Mouse (Mus musculus): Measurements from ENCODE around the gene Spock2.

The Spock2 gene

DNA sequence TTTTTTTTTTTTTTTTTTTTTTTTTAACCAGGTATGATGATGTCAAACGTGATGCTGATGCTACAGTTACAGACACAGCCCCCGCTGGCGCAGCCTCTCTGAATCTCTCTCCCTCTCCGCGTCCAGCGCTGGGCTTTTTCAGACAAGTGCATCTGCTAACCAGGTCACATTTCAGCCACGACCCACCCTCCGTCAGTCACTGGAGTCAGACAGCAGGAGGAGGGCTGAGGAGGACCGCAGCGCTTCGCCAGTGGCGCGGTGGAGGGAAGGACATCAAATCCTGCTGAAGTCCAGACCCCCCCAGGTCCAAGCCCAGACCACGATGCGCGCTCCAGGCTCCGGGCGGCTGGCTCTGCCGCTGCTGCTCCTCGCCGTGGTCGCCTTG, at the start of gene Spock2:
Spock2 (plus strand) TSS at position 74 of the 385 bp plus-strand sequence.
- peak in 1 of 2 experiments; percentile 27 for DNase-seq (ENCODE audit: low read depth in 2 of 2, low spot score in 2 of 2)

DNA sequence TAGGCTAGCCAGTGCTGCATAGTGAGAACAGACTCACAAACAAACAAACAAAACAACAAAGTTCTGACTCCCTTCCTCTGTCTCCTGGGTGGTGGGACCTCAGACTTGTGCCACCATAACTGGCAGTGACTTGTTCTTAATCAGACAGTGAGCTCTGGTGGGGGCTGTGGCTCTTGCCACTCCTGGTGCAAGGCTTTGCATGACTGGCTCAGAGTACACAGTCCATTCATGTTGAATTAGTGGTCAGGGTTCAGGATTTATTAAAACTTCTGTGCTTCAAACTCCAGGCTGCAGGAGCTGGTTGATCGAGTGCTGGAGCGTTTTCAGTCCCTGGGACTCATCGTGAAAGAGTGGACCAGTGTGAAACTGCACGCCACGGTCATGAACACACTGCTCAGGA, 43.8 kb upstream of the Spock2 start:
- DNase-seq (ENCODE audit: low read depth in 2 of 2, low spot score in 2 of 2): no peak

DNA sequence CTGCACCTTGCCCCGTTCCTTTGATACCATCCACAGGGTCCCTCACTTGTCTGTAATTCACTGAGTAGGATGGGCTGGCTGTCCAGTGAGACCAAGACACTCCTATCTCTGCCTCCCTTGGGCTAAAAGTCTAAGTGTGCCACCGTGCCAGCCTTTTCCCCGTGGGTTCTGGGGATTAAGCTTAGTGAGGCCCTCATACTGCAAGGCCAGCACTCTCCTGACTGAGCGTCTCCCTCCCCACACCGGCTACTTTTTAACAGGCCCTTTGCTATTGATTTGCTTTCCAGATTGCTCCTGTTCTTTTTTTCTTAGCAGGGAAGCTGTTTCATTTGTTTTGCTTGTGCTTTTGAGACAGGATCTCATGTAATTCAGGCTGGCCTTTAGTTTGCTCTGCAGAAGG, 43.1 kb upstream of the Spock2 start:
- no peak for DNase-seq (ENCODE audit: low read depth in 2 of 2, low spot score in 2 of 2)

DNA sequence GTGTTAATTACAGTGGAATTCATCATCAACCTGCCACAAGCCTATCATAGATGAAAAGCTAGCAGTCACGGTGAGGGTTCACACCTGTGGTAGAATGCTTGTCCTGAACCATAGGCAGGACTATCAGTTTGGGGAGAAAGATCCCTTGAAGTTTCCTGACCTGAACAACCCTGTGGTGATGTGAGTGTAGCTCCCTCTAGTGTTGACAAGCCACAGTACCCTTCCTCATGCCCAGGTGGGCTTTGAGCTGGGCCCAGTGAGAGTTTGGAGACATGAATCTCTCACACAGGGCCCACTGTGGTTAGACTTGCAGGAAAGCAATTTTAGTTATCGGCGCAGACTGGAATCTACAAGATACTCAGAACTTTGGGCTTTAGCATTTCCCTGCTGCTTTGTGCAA, 39.5 kb upstream of the Spock2 start:
- peak; percentile 10 to 38 for DNase-seq (ENCODE audit: low read depth in 2 of 2, low spot score in 2 of 2)

DNA sequence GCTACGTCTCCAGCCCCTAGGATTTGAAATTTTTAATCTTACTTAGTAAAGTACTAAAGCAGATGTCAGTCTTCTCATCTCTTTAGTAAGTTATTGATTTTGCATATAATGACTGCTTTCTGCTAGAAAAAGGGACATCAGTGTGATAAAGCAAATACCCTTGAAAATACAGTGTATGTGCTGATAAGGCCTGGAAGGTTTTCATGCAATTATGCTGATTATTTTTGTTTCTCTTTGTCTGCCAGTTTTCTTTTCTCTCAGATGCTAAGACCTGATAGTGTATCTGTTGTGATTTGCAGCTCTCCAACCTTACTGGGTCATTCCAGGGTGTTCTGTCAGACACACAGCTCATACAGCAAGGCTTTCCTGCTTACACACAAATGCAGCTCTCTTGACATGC, 30.9 kb upstream of the Spock2 start:
- no peak for DNase-seq (ENCODE audit: low read depth in 2 of 2, low spot score in 2 of 2)

DNA sequence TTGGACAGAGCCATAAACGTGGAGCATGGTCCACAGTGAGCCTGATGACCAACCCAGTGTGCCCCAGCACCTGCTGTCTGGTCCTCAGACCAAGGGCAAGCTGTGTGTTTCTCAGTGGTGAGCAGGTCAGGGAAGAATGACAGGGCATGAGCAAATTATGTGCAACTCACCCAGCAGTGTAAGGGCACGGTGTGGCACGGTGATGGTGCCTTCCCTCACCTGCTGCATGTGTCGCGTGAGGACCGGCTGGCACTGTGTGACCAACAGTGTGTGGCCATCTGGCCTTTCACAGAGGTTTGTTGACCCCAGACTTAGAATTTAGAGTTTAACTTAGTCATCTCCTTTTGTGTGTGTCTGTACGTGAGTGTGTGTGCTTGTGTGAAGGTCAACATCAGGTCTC, 28.8 kb upstream of the Spock2 start:
- DNase-seq (ENCODE audit: low read depth in 2 of 2, low spot score in 2 of 2): no peak

DNA sequence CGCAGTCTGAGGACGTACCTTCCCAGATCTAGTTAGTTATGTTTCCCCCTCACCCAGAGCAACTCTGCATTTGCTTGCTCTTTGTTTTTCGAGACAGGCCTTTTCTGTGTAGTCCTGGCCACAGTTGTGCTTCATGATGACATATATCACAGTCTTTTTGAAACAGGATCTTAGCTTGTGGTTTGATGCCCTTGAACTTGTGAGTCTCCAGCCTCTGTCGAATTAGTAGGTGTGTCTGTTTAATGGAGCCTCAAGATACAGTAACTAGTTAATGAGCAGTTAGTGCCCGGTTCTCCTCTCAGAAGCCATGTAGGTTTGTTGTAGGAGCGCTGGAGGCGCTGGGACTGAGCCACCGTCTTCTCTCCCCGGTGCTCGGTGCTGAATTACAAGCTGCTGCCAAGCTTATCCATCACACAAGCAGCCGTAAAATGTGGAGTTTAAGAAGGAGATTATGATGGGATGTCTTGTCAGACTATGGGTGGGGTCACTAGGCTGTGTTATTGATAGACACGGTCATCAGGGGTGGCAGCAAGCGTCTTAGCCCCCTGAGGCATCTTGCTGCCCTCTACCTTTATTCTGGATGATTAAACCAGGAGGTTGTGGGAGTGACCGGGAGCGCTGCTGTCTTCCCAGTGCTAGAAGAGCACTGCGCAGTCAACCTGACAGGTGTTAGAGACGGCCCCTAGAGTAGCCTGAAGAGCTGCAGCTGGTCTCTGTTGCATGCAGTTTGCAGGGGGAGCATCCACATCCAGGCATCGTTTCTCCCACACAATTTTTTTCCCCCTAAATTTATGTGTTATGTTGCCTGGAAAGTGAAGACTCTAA, 28.1 kb upstream of the Spock2 start:
- no peak for DNase-seq (ENCODE audit: low read depth in 2 of 2, low spot score in 2 of 2)

DNA sequence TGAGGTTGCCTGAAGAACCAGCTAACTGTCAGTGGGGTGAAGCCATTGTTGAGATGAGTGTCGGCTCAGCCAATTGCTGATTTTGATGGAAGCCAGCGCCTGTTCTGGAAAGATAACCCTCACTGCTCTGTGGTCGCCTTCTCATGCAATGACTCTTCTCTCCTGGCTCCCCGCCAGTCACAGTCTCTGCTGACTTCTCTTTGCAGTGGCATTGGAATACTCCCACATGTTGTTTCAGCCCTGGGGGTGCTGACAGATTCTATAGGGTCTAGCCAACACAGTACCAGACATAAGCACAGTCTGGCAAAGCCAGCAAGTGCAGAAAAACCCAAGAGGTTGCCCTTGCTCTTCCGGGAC, 27.5 kb upstream of the Spock2 start:
- no peak for DNase-seq (ENCODE audit: low read depth in 2 of 2, low spot score in 2 of 2)

DNA sequence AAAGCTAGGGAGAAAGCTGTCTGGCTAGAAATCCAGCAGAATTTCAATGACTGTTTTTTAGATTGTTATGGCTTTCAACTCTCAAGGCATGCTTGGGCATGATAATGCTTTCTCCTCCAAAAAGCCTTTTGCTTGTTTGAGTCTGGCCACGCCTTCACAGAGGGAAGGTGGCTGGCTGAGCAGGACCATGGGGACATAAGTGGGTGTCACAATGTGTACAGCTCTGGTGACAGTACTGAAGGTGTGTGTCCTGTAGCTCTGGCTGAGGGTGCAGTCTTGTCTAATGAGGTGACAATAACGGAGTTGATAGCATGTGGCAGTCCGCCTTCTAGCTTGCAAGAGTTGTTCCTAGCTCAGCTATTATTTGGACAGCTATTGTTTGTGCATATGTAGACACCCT, 25.8 kb upstream of the Spock2 start:
- DNase-seq (ENCODE audit: low read depth in 2 of 2, low spot score in 2 of 2): no peak

DNA sequence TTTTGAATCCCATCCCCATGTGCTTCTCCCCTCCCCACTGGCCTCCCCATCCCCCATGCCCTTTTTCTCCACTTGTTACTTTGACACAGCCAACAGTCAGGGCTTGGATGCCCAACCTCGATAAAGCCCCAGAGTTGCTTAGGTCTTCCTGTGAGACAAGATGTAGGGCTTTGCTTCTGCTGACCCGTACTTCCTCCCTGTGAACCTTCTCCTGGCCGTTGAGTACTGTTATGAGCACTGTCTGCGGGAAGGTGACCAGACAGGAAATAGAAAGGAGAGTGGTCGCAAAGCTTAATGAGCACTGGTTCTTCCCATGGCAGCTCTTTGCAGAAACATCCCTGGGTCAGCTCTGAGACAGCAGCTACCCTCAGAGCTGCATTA, 25.4 kb upstream of the Spock2 start:
- DNase-seq (ENCODE audit: low read depth in 2 of 2, low spot score in 2 of 2): no peak

DNA sequence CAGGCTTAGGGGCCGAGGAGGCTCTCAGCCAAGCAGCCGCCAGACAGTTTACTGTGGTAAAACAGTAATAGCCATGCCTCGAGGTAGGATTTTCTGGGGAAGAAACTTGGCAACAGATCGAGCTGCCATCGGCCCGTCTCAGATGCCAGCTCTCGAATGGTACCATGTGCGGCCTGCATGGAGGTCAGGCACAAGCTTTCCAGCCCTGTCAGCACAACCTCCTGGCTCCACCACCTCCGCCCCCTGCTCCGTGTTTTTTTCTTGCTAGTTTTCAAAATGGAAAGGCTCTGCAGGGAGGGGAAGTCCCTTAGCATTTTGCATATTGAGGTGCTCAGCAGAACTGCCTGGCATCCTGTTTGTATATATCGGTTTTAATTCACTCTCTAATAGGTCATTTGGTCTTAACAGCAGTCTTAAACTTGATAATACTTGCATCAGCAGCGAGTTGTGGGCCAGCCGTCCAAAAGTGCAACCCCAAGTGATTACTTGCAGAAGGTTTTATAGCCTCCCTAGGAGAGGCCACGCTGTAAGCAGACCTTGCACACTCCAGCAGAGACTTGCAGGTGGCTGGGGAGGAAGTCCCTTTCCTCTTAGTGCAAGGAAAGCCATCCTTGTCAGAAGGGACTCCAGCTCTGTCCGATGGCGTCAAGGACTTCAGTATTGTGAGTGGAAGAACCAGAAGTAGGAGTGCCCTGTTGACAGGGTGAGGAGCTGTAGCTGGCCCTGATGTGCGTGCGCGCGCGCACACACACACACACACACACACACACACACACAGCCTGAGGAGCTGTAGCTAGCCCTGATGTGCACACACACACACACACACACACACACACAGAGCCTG, 24.8 kb upstream of the Spock2 start:
- peak in 1 of 2 experiments; percentile 10 for DNase-seq (ENCODE audit: low read depth in 2 of 2, low spot score in 2 of 2)

DNA sequence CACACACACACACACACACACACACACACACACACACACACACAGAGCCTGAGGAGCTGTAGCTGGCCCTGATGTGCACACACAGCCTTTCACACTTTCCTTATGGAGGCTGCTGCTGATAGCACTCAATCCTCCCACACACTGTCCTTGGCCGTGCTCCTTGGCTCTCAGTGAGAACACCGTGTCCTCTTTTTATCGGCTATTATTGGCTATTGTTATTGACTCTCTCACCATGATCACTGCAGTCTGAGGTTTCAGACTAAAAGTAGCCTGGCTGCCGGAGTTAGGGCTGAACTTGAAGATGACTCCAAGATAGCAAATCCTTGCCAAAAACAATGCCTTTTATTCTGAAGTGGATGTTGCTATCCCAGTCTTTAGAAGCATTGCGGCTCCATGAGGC, 24.1 kb upstream of the Spock2 start:
- DNase-seq (ENCODE audit: low read depth in 2 of 2, low spot score in 2 of 2): no peak

DNA sequence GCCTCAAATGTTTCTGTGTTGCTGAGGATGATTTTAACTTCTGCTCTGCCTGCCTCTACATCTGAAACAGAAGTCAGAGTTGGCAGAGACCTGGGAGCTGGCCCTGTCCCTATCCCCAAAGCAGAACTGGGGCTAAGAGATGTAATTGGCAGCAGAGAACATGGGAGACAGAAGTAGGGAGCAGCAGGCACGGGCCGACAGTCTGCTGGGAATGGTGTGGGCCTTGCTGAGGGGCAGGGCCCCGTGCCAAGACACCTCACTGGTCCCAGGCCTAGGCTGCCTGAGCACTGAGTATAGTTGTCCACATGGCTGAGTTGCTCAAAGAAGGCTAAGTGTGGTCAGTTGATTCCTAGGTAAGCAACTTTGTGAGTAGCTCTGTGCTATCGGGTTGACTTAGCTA, 22.0 kb upstream of the Spock2 start:
- no peak for DNase-seq (ENCODE audit: low read depth in 2 of 2, low spot score in 2 of 2)

DNA sequence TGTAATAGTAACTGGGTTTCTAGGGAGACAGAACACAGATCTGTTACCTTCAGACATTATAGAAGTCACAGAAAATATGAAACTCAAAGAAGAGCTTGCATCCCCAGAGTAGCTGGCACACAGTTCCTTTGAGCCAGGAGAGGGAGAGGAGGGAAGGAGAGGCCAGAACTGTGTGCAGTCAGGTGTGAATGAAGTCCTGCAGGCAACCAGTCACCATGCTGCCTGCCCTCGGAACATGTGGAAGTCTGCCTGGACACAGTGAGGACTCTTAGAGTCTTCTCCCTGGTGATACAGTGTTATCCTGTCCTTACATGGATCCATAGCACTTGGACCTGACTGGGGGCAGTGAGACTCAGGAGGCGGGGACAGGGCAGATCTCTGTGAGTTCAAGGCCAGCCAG, 13.7 kb upstream of the Spock2 start:
- DNase-seq (ENCODE audit: low read depth in 2 of 2, low spot score in 2 of 2): no peak

DNA sequence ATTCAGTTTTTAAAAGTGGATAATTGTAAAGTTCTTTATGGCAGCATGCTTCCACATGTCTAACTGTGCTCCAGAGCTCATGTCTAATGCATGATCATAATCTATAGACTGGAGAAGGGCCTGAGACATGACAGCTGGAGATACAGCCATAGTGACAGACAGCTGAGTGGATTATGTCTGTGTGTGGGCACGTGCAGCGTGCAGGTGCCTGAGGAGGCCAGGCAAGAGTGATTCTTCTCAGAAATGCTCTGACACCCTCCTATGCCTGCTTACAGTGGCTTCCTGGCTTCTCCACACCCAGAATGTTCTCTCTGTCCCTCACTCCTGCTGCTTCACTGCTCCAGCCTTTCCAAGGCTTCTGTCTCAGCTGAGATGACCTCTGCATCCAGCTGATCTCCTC, 12.3 kb upstream of the Spock2 start:
- no peak for DNase-seq (ENCODE audit: low read depth in 2 of 2, low spot score in 2 of 2)

DNA sequence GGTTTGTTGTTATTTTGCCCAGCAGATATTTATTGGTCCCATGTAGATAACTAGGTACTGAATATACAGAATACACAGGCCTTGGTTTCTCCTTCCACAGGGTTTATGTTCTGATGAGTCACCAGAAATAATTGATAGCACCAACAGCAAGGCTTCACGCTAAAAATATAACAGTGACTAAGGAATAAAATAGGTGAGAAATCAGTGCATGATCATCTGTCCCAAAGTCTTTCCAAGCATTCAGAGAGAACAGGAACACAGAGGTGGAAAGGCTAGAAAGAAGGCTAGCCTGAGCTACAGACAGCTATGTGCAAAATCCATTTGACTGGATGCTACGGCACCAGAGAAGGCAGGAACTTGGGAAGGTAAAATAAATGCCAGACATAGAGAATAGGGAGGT, 10.5 kb upstream of the Spock2 start:
- no peak for DNase-seq (ENCODE audit: low read depth in 2 of 2, low spot score in 2 of 2)

DNA sequence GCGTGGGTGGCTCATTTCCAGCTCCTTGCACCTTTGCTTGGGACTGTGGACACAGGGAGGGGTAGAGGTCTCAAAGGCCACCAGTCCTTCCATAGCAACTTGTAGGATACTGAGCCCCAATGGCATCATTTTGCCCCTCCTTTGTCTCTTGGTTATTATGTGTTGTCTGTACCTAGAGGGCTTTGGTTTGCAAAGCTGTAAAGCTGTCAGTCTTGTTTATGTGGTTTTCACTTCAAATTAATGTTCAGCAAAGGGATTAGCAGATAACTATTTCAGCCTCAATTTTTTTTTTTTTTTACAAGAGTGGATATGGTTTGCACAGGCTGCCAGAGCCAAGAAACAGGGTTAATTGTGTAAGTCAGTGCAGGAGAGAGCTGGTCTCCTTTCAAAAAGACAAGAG, 9.7 kb upstream of the Spock2 start:
- no peak for DNase-seq (ENCODE audit: low read depth in 2 of 2, low spot score in 2 of 2)

DNA sequence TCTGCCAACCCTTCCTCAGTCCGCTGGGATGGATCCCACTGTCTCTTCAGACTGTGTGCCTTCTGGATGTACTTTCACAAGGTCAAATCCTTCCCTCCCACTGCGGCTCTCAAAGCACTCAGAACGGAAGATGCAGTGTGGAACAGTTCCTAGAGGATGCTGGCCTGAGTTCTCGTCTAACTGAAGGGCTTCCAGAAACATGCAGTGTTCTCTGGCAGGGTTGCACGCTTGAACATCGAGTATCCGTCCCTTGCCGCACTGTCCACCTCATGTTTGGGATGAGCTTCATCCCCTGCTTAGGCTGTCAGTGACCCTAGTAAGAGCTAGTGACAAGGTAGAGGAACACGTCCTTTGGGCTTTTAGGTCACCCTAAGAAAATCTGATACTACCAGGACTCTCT, 8.9 kb upstream of the Spock2 start:
- DNase-seq (ENCODE audit: low read depth in 2 of 2, low spot score in 2 of 2): no peak

DNA sequence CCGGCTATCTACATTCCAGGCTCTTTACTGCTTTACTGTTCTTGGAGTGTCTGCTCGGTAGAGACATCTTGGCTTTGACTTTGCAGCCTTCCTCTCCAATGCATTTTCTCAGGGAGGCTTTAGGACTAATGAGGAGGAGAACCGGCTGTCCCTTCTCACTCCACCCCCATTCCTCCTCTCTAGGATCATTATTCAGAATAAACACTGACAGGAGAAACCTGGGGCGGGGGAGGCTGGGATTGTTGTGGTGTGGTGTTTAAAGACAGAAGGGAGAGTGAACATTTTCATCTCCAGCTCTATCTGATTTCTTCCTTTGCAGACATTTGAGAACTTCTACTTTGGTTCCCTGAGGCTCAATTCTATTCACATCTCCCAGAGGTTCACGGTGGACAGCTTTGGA, 8.2 kb upstream of the Spock2 start:
- DNase-seq (ENCODE audit: low read depth in 2 of 2, low spot score in 2 of 2): no peak

DNA sequence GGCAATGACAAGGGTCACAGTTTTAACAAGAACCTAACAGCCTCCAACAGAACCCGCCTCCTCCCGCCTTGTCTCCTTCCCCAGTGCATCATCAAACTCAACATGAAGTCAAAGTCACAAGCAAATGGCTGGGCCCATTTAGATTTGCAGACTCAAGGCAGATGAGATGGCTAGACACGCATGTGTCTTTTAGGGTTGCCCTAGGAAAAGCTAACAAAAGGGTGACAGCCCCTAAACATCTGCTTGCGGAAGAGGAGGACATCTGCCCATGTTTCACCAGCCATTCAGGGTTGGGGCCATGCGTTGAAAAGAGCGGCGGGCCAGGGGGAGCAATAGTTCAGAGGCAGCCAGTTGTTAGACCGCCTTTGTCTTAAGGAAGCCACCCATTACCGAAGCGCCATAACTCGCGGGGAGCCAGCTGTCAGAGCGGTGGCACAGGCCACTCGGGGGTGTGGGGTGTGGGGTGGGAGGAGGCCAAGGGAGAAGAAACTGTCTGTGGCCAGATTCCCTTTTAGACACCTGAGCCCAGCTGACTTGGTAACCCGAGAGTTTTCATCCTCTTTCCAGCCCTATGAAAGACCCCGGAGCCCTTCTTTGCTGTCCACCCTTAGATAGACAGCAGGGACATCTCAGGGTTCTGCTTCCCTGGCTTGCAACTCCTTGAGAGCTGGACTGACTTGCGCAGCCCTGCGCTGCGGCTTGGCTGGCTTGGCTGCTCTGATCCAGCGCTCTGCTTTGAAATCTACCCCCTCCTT, 451 bp upstream of the Spock2 start:
- DNase-seq (ENCODE audit: low read depth in 2 of 2, low spot score in 2 of 2): no peak

DNA sequence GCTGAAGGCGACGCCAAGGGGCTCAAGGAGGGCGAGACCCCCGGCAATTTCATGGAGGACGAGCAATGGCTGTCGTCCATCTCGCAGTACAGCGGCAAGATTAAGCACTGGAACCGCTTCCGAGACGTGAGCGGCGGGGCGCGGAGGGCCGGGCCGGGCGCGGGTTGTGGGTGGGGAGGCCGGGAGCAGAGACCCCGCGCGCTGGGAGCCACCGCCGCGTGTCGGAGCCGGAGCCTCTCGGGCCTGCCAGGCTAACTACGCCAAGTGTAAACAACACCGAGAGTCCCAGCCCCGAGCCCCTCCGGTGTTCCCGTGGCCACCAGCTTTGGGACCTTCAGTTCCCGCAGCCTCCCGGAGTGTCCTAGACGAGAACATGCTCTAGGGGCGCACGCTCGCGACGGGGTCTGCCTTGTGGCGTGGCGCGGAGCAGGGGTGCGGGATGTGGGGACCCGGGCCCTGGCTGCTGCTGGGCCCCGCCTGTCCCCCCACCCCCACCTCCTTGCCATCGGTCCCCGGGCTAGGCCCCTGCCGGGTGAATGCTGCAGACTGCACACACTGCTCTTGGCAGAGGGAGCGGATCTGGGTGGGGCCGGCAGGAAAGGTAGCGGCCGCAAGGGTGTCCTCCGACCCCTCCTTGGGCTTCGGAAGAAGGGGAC, 640 bp downstream of the Spock2 start:
- DNase-seq (ENCODE audit: low read depth in 2 of 2, low spot score in 2 of 2): peak; percentile 4 to 24

All from CD8-positive naive resting alpha-beta T cell, adult 2 months (primary cell).